Mouse (Mus musculus): Measurements from ENCODE around the gene 7530416G11Rik. TPM values are rescaled to one million over a fixed set of nuclear protein-coding genes. Genes with fewer than 3 reads are reported as not detected.

7530416G11Rik gene
- polyA plus RNA-seq, 1 experiment from 2014 or later = not detected

DNA sequence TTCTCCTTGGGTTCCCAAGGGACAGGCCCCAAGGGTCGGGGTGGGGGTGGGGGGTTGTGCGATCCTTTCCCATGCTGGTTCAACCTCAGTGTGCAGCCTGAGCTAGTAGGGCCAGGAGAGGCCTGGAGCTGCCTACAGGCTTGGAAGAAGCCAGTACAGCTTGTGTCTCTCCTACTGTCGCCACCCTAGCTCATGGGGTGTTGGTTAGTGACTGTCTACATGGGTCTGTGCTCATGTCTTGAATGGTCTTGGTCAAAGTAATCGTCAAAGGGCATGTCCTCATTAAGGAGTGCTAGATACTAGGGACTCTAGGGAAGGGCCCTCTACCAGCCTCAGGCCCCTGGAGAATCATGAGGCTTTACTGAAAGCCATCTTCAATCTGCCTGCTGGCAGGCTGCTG, 5.5 kb downstream of the 7530416G11Rik start:
- Histone ChIP-seq H3K4me1 (ENCODE audit: control insufficient read depth, insufficient read depth, low read length) (peaks cover 8% of the 10 kb centered on the region), H3K27ac (replicated peaks; ENCODE audit: low read depth, low read length) (no peak overlapping the region), H3K27me3 (replicated peaks; ENCODE audit: control insufficient read depth, insufficient read depth, low read length) (no peaks in the 10 kb centered on the region), H3K9ac (ENCODE audit: low read depth, low read length) (no peak overlapping the region), H3K36me3 (ENCODE audit: control insufficient read depth, insufficient read depth, low read length) (no peaks in the 10 kb centered on the region), H3K4me3 (ENCODE audit: low read depth, low read length) (no peak overlapping the region), H3K4me2 (ENCODE audit: low read depth, low read length) (no peak overlapping the region), H3K9me3 (ENCODE audit: control insufficient read depth, low read length) (no peaks in the 10 kb centered on the region)
- DNase-seq (ENCODE audit: low spot score) (no peak), ATAC-seq (ENCODE audit: low read depth) (no peak)
- 87% methylated on average over 4 of the region's 4 CpGs for WGBS

DNA sequence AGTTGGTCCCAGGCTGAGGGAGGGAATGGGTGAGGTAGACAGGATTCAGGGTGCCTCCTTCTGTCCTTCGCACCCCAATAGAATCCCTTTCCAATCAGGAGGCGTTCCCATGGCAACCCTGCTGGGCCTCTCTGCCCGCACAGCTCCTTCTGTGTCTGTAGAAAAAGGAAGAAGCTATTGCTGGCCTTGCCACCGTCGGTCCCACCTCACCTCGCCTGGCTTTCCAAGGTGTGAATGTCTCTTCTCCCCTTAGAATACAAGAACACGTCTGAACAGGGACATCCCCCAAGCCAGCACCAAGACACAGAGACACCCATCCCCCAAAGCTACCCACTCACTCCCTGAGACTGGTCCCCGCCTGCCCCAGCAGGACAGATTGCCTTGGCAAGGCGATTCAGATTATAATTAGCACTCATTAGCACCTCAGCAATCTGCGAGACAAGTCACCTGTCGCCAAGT, 8.8 kb downstream of the 7530416G11Rik start:
- Histone ChIP-seq H3K9ac (ENCODE audit: low read depth, low read length) (no peak overlapping the region), H3K4me2 (ENCODE audit: low read depth, low read length) (no peak overlapping the region), H3K4me1 (ENCODE audit: control insufficient read depth, insufficient read depth, low read length) (peaks cover 8% of the 10 kb centered on the region), H3K27ac (replicated peaks; ENCODE audit: low read depth, low read length) (no peak overlapping the region), H3K36me3 (ENCODE audit: control insufficient read depth, insufficient read depth, low read length) (no peaks in the 10 kb centered on the region), H3K9me3 (ENCODE audit: control insufficient read depth, low read length) (no peaks in the 10 kb centered on the region), H3K4me3 (ENCODE audit: low read depth, low read length) (no peak overlapping the region), H3K27me3 (replicated peaks; ENCODE audit: control insufficient read depth, insufficient read depth, low read length) (no peaks in the 10 kb centered on the region)
- WGBS = 11% methylated on average over 11 of the region's 11 CpGs
- ATAC-seq (ENCODE audit: low read depth) (no peak), DNase-seq (ENCODE audit: low spot score) (no peak)

DNA sequence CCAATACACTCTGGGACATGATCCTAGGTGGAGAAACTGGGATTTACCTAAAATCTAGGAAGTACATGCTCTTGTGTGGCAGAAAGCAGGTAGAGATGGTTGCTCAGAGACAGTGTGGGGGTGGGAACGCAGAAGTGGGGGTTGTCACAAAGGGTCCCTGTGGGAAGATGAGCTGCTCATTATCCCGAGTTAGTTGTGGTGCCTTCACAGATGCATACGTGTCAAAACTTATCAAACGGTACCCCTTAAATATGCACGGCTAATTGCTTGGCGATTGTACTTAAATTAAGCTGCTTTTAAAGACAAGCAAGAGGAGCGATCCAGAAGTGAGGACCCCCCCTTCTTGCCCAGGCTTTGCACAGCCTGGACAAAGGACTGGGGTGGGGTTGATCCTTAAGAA, 13.3 kb downstream of the 7530416G11Rik start:
- no peak overlapping the region for H3K27ac ChIP-seq (replicated peaks; ENCODE audit: low read depth, low read length)
- WGBS = 73% methylated on average over 7 of the region's 7 CpGs
- no peak overlapping the region for H3K9ac ChIP-seq (ENCODE audit: low read depth, low read length)
- no peak overlapping the region for H3K4me2 ChIP-seq (ENCODE audit: low read depth, low read length)
- ATAC-seq (ENCODE audit: low read depth) (no peak), DNase-seq (ENCODE audit: low spot score) (no peak)
- no peak overlapping the region for H3K4me3 ChIP-seq (ENCODE audit: low read depth, low read length)
- H3K4me1 ChIP-seq (ENCODE audit: control insufficient read depth, insufficient read depth, low read length) = peaks cover 8% of the 10 kb centered on the region
- H3K27me3 ChIP-seq (replicated peaks; ENCODE audit: control insufficient read depth, insufficient read depth, low read length) = no peaks in the 10 kb centered on the region
- H3K9me3 ChIP-seq (ENCODE audit: control insufficient read depth, low read length) = 0 out of 2 replicates have a peak, but pooled peaks cover 5% of the 10 kb centered on the region
- H3K36me3 ChIP-seq (ENCODE audit: control insufficient read depth, insufficient read depth, low read length) = no peaks in the 10 kb centered on the region

DNA sequence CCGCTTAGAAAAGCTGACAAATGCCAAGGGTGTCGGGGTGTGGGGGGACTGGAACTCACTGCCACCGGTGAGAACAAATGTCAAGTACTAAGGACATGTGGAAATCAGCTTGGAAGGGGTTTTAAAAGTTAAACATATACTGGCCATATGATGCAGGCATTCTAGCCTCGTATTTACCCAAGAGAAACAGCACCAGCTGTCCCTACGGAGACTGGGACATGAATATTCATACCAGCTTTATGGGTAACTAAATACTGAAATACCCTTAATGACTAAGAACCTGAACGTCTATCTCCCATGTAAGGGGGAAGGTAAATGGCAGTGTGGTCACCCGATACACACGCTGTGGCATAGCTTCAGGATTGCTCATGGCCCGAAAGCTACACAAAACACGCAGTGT, 14.1 kb downstream of the 7530416G11Rik start:
- Histone ChIP-seq H3K9me3 (ENCODE audit: control insufficient read depth, low read length) (0 out of 2 replicates have a peak, but pooled peaks cover 5% of the 10 kb centered on the region), H3K9ac (ENCODE audit: low read depth, low read length) (no peak overlapping the region), H3K27ac (replicated peaks; ENCODE audit: low read depth, low read length) (no peak overlapping the region), H3K4me2 (ENCODE audit: low read depth, low read length) (no peak overlapping the region), H3K4me1 (ENCODE audit: control insufficient read depth, insufficient read depth, low read length) (peaks cover under 1% of the 10 kb centered on the region; the same call in 1 of the 2 replicates), H3K36me3 (ENCODE audit: control insufficient read depth, insufficient read depth, low read length) (no peaks in the 10 kb centered on the region), H3K4me3 (ENCODE audit: low read depth, low read length) (no peak overlapping the region), H3K27me3 (replicated peaks; ENCODE audit: control insufficient read depth, insufficient read depth, low read length) (no peaks in the 10 kb centered on the region)
- ATAC-seq (ENCODE audit: low read depth) = no peak
- DNase-seq (ENCODE audit: low spot score) = no peak
- WGBS = 77% methylated on average over 10 of the region's 10 CpGs

DNA sequence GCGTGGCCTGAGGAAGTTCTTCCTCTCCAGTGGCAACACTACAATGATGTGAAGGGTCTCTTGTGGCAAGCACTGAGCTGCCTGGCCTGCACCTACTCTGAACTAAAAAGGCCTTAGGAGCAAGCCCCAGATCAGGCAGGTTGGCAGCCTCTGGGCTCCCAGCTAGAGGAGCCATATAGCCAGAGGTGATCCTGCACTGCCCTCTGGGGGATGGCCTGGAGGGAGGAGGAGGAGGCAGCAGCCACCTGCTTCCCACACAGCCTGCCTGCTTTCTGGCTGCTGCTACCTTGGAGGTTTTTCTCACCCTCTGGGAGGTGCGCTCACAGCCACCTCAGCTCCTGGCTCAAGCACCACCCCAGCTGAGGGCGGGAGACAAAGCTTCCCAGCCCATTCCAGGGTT, 22.4 kb downstream of the 7530416G11Rik start:
- Histone ChIP-seq H3K4me3 (ENCODE audit: low read depth, low read length) (no peak overlapping the region), H3K9ac (ENCODE audit: low read depth, low read length) (no peak overlapping the region), H3K4me2 (ENCODE audit: low read depth, low read length) (no peak overlapping the region), H3K27me3 (replicated peaks; ENCODE audit: control insufficient read depth, insufficient read depth, low read length) (no peaks in the 10 kb centered on the region), H3K27ac (replicated peaks; ENCODE audit: low read depth, low read length) (peak overlapping the region; percentile 44; the same call in 1 of the 2 replicates), H3K36me3 (ENCODE audit: control insufficient read depth, insufficient read depth, low read length) (no peaks in the 10 kb centered on the region), H3K4me1 (ENCODE audit: control insufficient read depth, insufficient read depth, low read length) (peaks cover 5% of the 10 kb centered on the region; the same call in 1 of the 2 replicates), H3K9me3 (ENCODE audit: control insufficient read depth, low read length) (no peaks in the 10 kb centered on the region)
- 39% methylated on average over 3 of the region's 3 CpGs for WGBS
- ATAC-seq (ENCODE audit: low read depth) = peak; percentile 28
- no peak for DNase-seq (ENCODE audit: low spot score)

DNA sequence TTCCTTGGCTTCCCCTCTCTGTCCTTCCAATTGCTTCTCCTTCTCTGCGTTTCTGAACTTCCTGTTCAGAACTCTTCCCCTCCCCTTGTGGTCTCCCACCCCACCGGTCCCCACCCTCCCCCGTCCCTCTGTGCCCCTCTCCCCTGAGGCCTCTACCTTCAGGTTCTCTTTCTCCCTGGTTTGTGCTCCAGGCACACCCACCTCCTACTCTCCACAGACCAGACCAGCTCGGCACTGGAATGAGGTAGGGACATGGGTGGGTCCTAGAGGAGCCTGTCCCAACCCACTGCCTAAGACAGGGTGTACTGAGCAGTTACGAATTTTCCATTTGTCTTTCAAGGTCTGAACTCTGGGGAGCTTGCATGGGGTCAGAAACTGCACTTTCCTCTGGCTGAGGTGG, 23.1 kb downstream of the 7530416G11Rik start:
- Histone ChIP-seq H3K4me1 (ENCODE audit: control insufficient read depth, insufficient read depth, low read length) (peaks cover 5% of the 10 kb centered on the region; the same call in 1 of the 2 replicates), H3K4me2 (ENCODE audit: low read depth, low read length) (no peak overlapping the region), H3K9me3 (ENCODE audit: control insufficient read depth, low read length) (no peaks in the 10 kb centered on the region), H3K36me3 (ENCODE audit: control insufficient read depth, insufficient read depth, low read length) (no peaks in the 10 kb centered on the region), H3K27me3 (replicated peaks; ENCODE audit: control insufficient read depth, insufficient read depth, low read length) (no peaks in the 10 kb centered on the region), H3K4me3 (ENCODE audit: low read depth, low read length) (no peak overlapping the region), H3K9ac (ENCODE audit: low read depth, low read length) (no peak overlapping the region), H3K27ac (replicated peaks; ENCODE audit: low read depth, low read length) (peak overlapping the region; percentile 44)
- 49% methylated on average over 5 of the region's 5 CpGs for WGBS
- no peak for DNase-seq (ENCODE audit: low spot score)
- ATAC-seq (ENCODE audit: low read depth) = peak; percentile 73

DNA sequence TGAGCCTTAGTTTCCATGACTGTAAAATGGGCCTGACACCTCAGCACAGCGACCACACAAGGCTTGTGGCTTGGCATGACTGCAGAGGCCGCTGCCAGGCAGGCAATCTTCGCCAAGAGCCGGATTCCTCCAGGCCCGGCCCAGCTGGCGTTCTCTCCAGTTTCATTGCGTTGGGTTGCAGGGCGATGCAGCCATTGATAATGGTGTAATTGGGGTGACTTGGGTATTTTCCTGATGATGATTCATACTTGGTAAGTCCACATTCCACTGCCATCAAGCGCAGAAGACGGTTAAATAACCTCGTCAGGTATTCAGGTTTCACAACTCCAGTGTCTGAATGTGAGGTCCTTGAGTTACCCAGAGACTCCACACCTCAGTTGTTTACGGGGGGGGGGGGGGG, 23.7 kb downstream of the 7530416G11Rik start:
- 82% methylated on average over 11 of the region's 12 CpGs for WGBS
- ATAC-seq (ENCODE audit: low read depth) (peak; percentile 38; the same call in 1 of the 2 replicates), DNase-seq (ENCODE audit: low spot score) (peak; percentile 58)
- no peak overlapping the region for H3K4me2 ChIP-seq (ENCODE audit: low read depth, low read length)
- no peaks in the 10 kb centered on the region for H3K27me3 ChIP-seq (replicated peaks; ENCODE audit: control insufficient read depth, insufficient read depth, low read length)
- no peak overlapping the region for H3K4me3 ChIP-seq (ENCODE audit: low read depth, low read length)
- no peak overlapping the region; the same call in 1 of the 2 replicates for H3K27ac ChIP-seq (replicated peaks; ENCODE audit: low read depth, low read length)
- no peaks in the 10 kb centered on the region for H3K9me3 ChIP-seq (ENCODE audit: control insufficient read depth, low read length)
- no peak overlapping the region for H3K9ac ChIP-seq (ENCODE audit: low read depth, low read length)
- H3K4me1 ChIP-seq (ENCODE audit: control insufficient read depth, insufficient read depth, low read length) = peaks cover 5% of the 10 kb centered on the region; the same call in 1 of the 2 replicates
- no peaks in the 10 kb centered on the region for H3K36me3 ChIP-seq (ENCODE audit: control insufficient read depth, insufficient read depth, low read length)

DNA sequence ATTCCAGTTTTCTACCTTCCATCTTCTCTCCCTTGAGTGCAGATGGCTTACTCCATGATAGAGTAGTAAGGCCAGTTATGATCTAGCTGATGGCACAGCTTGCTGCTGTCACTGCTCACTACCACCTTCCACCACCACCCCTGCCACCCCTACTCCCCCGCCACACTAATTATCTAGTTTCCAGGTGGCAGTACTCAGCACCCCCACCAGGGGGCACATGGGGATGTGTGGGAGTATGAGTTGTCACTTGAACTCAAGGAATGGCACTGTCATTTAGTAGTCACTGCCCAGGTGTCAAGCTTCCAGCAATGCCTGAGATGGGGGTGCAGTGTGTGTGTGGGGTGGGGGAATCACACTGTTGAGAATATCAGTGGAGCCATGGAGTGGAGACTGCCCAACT, 25.4 kb downstream of the 7530416G11Rik start:
- no peak for ATAC-seq (ENCODE audit: low read depth)
- H3K27me3 ChIP-seq (replicated peaks; ENCODE audit: control insufficient read depth, insufficient read depth, low read length) = no peaks in the 10 kb centered on the region
- no peak overlapping the region for H3K4me3 ChIP-seq (ENCODE audit: low read depth, low read length)
- no peak for DNase-seq (ENCODE audit: low spot score)
- no peak overlapping the region for H3K9ac ChIP-seq (ENCODE audit: low read depth, low read length)
- H3K4me1 ChIP-seq (ENCODE audit: control insufficient read depth, insufficient read depth, low read length) = peaks cover 5% of the 10 kb centered on the region; the same call in 1 of the 2 replicates
- 14% methylated on average over 1 of the region's 1 CpGs for WGBS
- H3K4me2 ChIP-seq (ENCODE audit: low read depth, low read length) = no peak overlapping the region
- no peaks in the 10 kb centered on the region for H3K36me3 ChIP-seq (ENCODE audit: control insufficient read depth, insufficient read depth, low read length)
- H3K9me3 ChIP-seq (ENCODE audit: control insufficient read depth, low read length) = no peaks in the 10 kb centered on the region
- H3K27ac ChIP-seq (replicated peaks; ENCODE audit: low read depth, low read length) = no peak overlapping the region

DNA sequence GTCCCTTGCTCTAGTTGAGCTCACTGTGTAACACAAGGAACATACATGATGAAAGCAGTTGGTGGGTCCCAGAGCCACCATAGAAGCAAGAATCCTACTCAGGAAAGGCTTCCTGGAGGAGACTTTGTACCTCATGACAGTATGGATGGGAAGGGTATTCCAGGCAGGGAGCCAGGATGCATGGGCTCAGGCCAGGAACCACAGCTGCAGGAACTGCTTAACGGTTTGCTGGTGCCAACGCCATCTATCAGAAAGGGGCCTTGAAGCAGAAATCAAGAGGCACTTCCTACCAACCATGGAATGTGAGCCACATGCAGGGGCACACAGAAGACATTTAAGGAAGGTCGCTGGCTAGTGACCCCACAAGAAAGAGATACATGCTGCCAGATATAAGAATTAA, 28.3 kb downstream of the 7530416G11Rik start:
- no peak overlapping the region for H3K9ac ChIP-seq (ENCODE audit: low read depth, low read length)
- no peak overlapping the region for H3K27ac ChIP-seq (replicated peaks; ENCODE audit: low read depth, low read length)
- no peak overlapping the region for H3K4me3 ChIP-seq (ENCODE audit: low read depth, low read length)
- no peaks in the 10 kb centered on the region for H3K9me3 ChIP-seq (ENCODE audit: control insufficient read depth, low read length)
- DNase-seq (ENCODE audit: low spot score) (no peak), ATAC-seq (ENCODE audit: low read depth) (no peak)
- H3K4me1 ChIP-seq (ENCODE audit: control insufficient read depth, insufficient read depth, low read length) = no peaks in the 10 kb centered on the region; the same call in 1 of the 2 replicates
- no peaks in the 10 kb centered on the region for H3K27me3 ChIP-seq (replicated peaks; ENCODE audit: control insufficient read depth, insufficient read depth, low read length)
- no peak overlapping the region for H3K4me2 ChIP-seq (ENCODE audit: low read depth, low read length)
- H3K36me3 ChIP-seq (ENCODE audit: control insufficient read depth, insufficient read depth, low read length) = 0 out of 2 replicates have a peak, but pooled peaks cover 6% of the 10 kb centered on the region
- WGBS = 62% methylated on average over 3 of the region's 3 CpGs

Data from embryonic facial prominence, embryonic 14.5 days (tissue).